16 mouse cellular contexts compared by ENCODE assay signal in genomic region chr2:60551673-60552072, GRCm38 (mm10). TPM values are rescaled to one million over a fixed set of nuclear protein-coding genes. Genes with fewer than 3 reads are reported as not detected.
A peak's percentile ranks its signal among the peaks of the same experiment; 100 is the strongest.
DNase-seq lines count a peak whose midpoint lies in the region; ATAC-seq and TF ChIP-seq lines count a peak whose summit lies in the region.
"Had no signal": no experiment of that assay in that cellular context is flagged by ENCODE, and none has a peak within 500 bp of the region (broad histone marks: within the 10 kb centered on the region; RNA-seq: fewer than 3 reads in every experiment).

No protein-coding gene starts in this region.

- H3K36me3 ChIP-seq in intestine, postnatal 0 days (ENCODE audit: control insufficient read depth, insufficient read depth), result no peaks in the 10 kb centered on the region
- H3K36me3 ChIP-seq in intestine, embryonic 15.5 days, result no peaks in the 10 kb centered on the region
- H3K36me3 ChIP-seq: embryonic facial prominence, embryonic 12.5 days; forebrain, embryonic 15.5 days; neural tube, embryonic 12.5 days had no signal

- TF ChIP-seq CTCF in intestine, postnatal 0 days (IDR thresholded peaks at IDR 0.05; ENCODE audit: low read depth), result no peak

- H3K27me3 ChIP-seq in intestine, postnatal 0 days (replicated peaks; ENCODE audit: control insufficient read depth, insufficient read depth, low read length), result no peaks in the 10 kb centered on the region
- no peaks in the 10 kb centered on the region for H3K27me3 ChIP-seq in intestine, embryonic 15.5 days (replicated peaks)
- H3K27me3 ChIP-seq: embryonic facial prominence, embryonic 12.5 days; neural tube, embryonic 12.5 days had no signal

- 80% methylated on average over 2 of the region's 2 CpGs for WGBS in intestine, postnatal 0 days
- 70% methylated on average over 2 of the region's 2 CpGs for WGBS in intestine, embryonic 15.5 days

- H3K4me3 ChIP-seq in intestine, postnatal 0 days (ENCODE audit: low read depth, low read length), result no peak overlapping the region
- H3K4me3 ChIP-seq in intestine, embryonic 15.5 days (replicated peaks), result no peak overlapping the region
- H3K4me3 ChIP-seq: forebrain, embryonic 15.5 days; heart, adult 2 months; neural tube, embryonic 12.5 days had no signal

- peak; percentile 41 to 49 for DNase-seq in cerebellum, postnatal 10 days
- no peak for DNase-seq in cerebellum, adult 18-20 months
- DNase-seq in testis, postnatal 14 days (ENCODE audit: low spot score), result peak; percentile 24
- DNase-seq in testis, postnatal 10 days (ENCODE audit: low spot score), result no peak
- DNase-seq in frontal cortex, postnatal 10 days (ENCODE audit: low spot score in 2 of 2), result no peak
- DNase-seq: adrenal gland, adult 8-10 months; B cell, adult 2 months; right cerebral cortex, postnatal 4 days; thymus, postnatal 4 days had no signal

- no peak for ATAC-seq in intestine, postnatal 0 days
- no peak for ATAC-seq in intestine, embryonic 15.5 days
- ATAC-seq: forebrain, embryonic 15.5 days; hindbrain, postnatal 0 days had no signal

- no peaks in the 10 kb centered on the region for H3K9me3 ChIP-seq in intestine, postnatal 0 days (ENCODE audit: control insufficient read depth)
- no peaks in the 10 kb centered on the region for H3K9me3 ChIP-seq in intestine, embryonic 15.5 days
- H3K9me3 ChIP-seq: embryonic facial prominence, embryonic 12.5 days; forebrain, embryonic 15.5 days; neural tube, embryonic 12.5 days had no signal

- 0 out of 2 replicates have a peak, but pooled peaks cover 3% of the 10 kb centered on the region for H3K4me1 ChIP-seq in intestine, postnatal 0 days (replicated peaks; ENCODE audit: control insufficient read depth, insufficient read depth, low read length)
- peaks cover 10% of the 10 kb centered on the region; the same call in 1 of the 2 replicates for H3K4me1 ChIP-seq in intestine, embryonic 15.5 days (replicated peaks)

- 0 out of 2 replicates have a peak overlapping the region, but pooled peaks have one; percentile 66 for H3K4me2 ChIP-seq in intestine, postnatal 0 days (replicated peaks; ENCODE audit: low read depth)
- no peak overlapping the region for H3K4me2 ChIP-seq in intestine, embryonic 15.5 days (replicated peaks)

- H3K27ac ChIP-seq in intestine, postnatal 0 days (ENCODE audit: low read depth, low read length), result no peak overlapping the region
- H3K27ac ChIP-seq in intestine, embryonic 15.5 days, result no peak overlapping the region
- H3K27ac ChIP-seq: embryonic facial prominence, embryonic 12.5 days; forebrain, embryonic 15.5 days; heart, adult 2 months; hindbrain, postnatal 0 days; neural tube, embryonic 12.5 days had no signal

- H3K9ac ChIP-seq in intestine, postnatal 0 days (ENCODE audit: low read depth, low read length), result no peak overlapping the region
- H3K9ac ChIP-seq in intestine, embryonic 15.5 days, result no peak overlapping the region
- H3K9ac ChIP-seq: embryonic facial prominence, embryonic 12.5 days; forebrain, embryonic 15.5 days; neural tube, embryonic 12.5 days had no signal

RNA-seq across cellular contexts. Expression of gene Pla2r1, which starts 1.4 kb away (rescaled TPM):
- 0.85 and 0.96 TPM in 2 replicates for polyA plus RNA-seq in intestine, postnatal 0 days (2015; fragmentation: Nextera tagmentation; extraction: Ambion mirVana)
- polyA plus RNA-seq in intestine, embryonic 15.5 days (2015; fragmentation: Nextera tagmentation; extraction: Ambion mirVana), result 2.0 and 2.3 TPM in 2 replicates

Comparison
In these comparisons a context has a peak if more than half of its experiments do, and no peak if none do; other contexts are left out.
1. DNase-seq: peak in cerebellum, postnatal 10 days (2 of 2) and testis, postnatal 14 days (single experiment); none in cerebellum, adult 18-20 months (0 of 2), testis, postnatal 10 days (single experiment) and frontal cortex, postnatal 10 days (0 of 2).